Mouse (Mus musculus) spleen, postnatal 4 days (tissue): ENCODE results near the gene Clpsl2.
A peak's percentile ranks its signal among the peaks of the same experiment; 100 is the strongest.
"Not testable (repeated sequence)": the region's sequence is repeated elsewhere in the genome, so short reads cannot be mapped to it uniquely, and the experiment has no call there.

ENCODE experiments used
- DNase-seq, 2 experiments: peaks; one replicate each; pipeline ENCODE4 v3.0.0; 2022; ENCODE audit warnings: low spot score in 2 of 2

The Clpsl2 gene

DNA sequence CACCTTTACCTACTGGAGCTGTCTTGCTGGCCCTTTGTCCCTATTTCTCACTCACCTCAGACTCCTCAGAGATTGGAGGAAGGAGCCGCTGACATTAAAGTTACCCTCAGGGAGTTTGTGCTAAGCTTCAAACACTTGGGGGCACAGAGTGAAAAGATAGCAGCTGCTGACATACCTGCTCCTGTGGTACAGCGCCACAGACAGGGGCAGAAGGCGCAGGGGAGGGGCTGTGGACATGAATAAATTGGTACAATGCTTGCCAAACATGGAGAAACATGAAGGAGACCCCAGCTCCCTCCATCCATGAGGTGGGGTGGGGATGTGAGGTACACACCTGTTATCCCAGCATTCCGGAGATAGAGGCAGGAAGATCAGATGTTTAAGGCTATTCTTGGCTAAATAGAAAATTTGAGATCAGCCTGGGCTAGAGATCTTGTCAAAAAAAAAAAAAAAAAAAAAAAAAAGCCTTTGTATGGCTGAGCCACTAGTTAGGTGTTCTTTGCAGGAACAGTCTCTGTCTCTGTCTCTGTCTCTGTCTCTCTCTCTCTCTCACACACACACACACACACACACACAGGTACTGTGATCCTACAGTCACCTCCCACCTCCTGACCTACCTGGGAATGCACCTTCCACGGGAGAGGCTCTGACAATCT is 28.0 kb upstream of the Clpsl2 start:
- no peak for DNase-seq

- no peak for DNase-seq
These were observed 27.3 kb upstream of the Clpsl2 start for GRCm38 (mm10) chr17:28521920-28522319.

- DNase-seq: peak; percentile 83 to 91
These were observed 26.4 kb upstream of the Clpsl2 start for GRCm38 (mm10) chr17:28522623-28523354.

DNA sequence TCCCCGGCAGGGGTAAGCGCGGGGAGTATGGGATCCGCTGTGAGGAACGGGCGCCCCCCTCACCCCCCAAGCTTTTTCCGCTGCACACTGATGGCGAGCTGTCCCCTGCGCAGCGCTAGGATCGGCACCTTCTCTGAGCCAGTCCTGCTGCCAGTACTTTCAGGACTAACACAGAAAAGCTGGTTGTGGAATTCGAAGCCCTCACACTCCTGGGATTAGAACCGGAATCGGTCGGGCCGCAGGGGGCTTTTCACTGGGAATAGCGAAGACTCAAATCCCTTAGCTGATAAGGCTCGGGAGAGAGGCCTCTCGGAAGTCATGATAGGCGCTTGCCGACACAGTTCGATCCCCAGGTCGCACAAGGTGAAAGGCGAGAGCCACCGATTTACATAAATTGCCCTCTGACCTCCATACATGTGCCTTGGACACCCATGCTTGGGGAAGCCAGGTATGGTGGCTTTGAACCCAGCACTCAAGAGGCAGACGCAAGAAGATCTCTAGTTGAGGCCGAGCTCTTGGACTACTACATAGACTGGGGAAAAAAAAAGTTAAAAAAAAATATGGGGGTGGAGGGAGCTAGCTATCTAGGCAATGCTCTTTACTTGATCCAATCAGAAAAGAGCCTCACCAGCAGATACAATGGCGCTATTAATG is 25.7 kb upstream of the Clpsl2 start:
- no peak for DNase-seq

GRCm38 (mm10) chr17:28524009-28524695 is 25.1 kb upstream of the Clpsl2 start:
- DNase-seq: peak; percentile 33 to 75

- DNase-seq: no peak
These were observed 24.3 kb upstream of the Clpsl2 start for GRCm38 (mm10) chr17:28524831-28525430.

GRCm38 (mm10) chr17:28527184-28528042 is 21.8 kb upstream of the Clpsl2 start:
- no peak for DNase-seq

DNA sequence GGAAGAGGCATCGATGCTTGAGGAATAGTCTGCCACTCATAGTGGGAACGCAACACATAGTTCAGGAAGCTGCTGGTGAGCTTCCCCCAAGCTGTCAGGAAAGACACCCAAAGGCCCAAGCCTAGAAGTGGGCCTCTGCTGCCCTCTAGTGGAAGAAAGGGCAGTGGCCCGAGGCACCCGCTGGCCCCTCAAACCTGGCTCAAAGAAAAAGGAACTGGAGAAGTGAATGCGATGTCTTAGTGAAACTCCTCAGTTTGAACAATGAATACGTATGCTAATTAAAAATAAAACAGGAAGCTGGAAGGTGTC is 21.2 kb upstream of the Clpsl2 start:
- DNase-seq: peak; percentile 82 to 92

GRCm38 (mm10) chr17:28529116-28529515 is 20.1 kb upstream of the Clpsl2 start:
- no peak for DNase-seq

DNA sequence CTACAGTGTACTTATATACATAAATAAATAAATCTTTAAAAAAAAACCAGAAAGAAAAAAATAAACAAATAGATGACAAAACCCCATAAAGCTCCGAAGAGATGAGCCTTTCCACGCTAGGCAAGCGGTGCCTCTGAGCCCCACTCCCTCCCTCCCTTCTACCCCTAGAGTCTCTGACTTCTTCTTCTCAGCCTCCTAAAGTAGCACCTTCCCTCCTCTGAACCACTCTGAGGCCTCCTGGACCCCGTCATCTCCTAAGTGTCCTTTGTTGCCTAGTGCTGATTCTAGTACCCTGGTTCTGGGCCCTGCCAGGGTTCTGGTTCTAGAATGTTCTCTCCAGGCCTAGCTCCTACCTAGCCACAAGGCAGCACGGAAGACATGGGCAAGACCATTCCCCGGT is 18.7 kb upstream of the Clpsl2 start, which contains the start of gene Armc12:
Armc12 (plus strand) TSS at position 301 of the 400 bp plus-strand sequence.
- DNase-seq: no peak

- DNase-seq: no peak
These were observed 17.3 kb upstream of the Clpsl2 start for GRCm38 (mm10) chr17:28531946-28532345.

DNA sequence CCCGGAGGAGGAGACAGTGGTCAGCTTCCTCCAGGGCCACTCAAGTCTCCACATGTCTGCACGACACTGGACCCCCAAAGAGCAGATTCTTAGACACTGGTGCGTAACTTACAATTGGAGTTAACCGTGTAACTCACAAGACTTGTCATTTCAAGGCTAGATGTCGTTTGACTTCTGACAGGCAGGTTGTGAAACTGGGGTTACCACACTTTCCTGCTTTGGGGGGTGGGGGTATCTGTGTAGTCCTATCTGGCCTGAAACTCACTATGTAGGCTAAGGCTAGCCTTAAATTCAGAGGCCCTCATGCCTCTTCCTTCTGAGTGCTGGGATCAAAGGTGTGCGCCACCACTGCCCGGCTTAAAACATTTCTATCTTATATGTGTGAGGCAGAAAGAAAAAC is 16.7 kb upstream of the Clpsl2 start:
- no peak for DNase-seq

DNA sequence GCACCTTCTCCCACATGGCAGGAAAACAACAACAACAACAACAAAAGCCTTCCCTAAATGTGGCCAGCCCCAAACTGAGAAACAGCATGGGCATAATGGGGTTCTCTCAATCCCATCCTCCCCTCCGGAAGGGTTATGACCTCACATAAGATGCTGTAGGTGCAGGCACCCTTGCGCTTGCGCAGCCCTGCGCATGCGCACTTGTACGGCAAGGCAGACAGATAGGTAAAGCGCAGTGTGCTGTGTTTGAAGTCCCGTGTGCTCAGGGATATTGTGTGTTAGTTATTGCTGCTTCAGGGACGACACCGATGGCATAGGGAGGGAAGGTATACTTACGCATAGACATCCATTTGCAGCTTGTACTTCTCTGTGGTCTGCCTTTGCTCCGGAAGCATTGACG is 15.9 kb upstream of the Clpsl2 start:
- no peak for DNase-seq

- DNase-seq: no peak
These were observed 11.3 kb upstream of the Clpsl2 start for GRCm38 (mm10) chr17:28537881-28538280.

- DNase-seq: no peak
These were observed 2.3 kb upstream of the Clpsl2 start for GRCm38 (mm10) chr17:28546925-28547324.

GRCm38 (mm10) chr17:28548550-28548949 is 661 bp upstream of the Clpsl2 start:
- no peak for DNase-seq

DNA sequence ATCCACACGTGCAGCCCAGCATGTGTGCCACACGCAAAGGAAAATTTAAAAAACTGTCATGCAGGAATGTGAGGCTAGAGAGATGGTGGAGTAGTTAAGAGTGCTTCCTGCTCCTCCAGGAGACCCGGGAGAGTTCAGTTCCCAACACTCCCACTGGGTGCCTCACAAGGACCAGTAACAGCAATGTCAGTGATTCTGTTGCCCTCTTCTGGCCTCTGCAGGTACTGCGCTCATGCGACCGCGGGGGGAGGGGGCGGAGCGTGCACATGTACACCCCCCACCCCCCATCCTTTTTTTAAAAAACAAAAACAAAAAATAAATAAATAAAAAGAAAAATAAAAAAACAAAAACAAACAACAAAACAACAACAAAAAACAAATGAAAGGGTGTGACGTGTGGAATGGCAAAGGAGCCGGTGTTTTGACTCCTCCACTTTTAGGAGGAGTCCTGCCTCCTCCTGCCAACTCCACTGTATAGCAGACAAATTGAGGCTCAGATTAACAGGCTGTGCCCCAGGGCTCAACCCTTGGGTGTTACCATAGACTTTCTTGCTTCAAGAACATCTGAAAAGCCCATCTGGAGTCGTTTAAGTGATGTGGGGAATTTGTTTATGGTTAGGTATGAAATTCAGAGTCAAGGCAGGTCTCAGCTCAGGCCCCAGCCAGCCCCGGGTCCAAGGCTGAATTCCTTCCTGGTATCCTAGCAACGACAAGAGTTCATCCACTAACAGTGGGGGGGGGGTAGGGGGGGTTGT is 4.0 kb downstream of the Clpsl2 start:
- peak; percentile 50 to 82 for DNase-seq

- DNase-seq: not testable (repeated sequence)
These were observed 4.8 kb downstream of the Clpsl2 start for GRCm38 (mm10) chr17:28554021-28554420.

DNA sequence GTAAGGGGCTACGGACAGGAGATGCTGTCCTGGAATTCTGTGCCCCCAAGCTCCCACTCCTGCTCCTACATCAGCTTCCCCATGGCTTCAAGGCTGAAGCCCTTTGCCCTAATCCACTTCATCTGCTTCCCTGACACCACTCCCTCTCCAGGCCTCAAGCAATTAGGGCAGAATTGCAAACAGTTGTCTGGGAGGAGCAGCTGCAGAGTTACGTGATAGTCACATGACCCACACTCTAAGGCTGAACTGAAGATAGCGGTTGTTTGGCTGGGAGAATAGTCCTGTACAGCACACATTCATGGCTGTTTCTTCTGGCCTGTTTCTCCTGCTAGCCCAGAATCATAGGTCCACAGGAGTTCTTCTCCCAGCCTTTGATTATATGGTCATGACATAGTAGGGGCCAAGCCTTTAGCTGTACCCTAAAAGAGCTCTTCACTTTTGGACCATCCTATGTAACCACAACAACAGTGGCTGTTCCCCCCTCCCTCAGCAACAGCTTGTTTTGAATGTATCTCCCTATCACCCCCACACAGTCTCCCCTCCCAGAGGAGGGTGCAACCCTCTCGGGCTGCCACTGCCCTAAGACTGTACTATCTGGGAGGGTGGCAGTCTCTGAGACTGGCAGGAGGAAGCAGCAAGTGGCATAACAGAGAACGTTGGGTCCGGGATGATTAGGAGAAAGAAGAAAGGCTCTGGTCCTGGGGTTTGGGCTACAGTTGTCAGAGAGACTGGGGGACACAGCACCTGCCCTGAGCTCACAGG is 7.6 kb downstream of the Clpsl2 start:
- DNase-seq: no peak

DNA sequence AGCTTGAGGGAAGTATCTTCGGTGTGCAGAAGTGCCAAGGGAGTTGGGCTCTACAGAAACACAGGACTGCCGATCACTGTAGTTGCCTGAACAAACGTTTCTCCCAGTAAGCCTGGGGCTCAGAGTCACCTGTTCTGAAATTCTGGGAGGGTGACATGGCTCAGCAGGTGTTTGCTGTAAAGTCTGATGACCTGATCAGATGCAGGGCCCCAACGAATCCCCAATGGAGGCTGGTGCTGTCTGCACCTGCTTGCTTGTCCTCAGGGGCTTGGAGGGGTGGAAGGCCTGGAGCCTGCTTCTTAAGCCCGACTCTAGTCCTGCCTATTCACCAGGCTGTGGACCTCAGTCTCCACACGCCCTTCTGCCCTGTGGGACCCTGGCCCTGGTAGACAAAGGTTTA is 8.6 kb downstream of the Clpsl2 start:
- no peak for DNase-seq
